Mouse (Mus musculus) hindbrain, postnatal 0 days (tissue): Measurements from ENCODE around the gene Pdia3. TPM values are rescaled to one million over a fixed set of nuclear protein-coding genes. Genes with fewer than 3 reads are reported as not detected.
"Not testable (repeated sequence)": the region's sequence is repeated elsewhere in the genome, so short reads cannot be mapped to it uniquely, and the experiment has no call there.

ENCODE experiments used
- ATAC-seq: fragments of 200-750 bp; cut with Nextera tagmentation; 2 replicates; pipeline ENCODE4 v1.8.0; 2017; ENCODE audit warnings: mild to moderate bottlenecking, moderate TSS enrichment, moderate library complexity
- DNase-seq: peaks from one replicate; pipeline ENCODE4 v3.0.0-alpha.2; 2015; ENCODE audit warnings: low spot score
- H3K27ac ChIP-seq: fragments of 300-500 bp; sonication (generic); 2 replicates; pipeline ENCODE4 v1.5.1; 2014; ENCODE audit warnings: mild to moderate bottlenecking
- H3K27me3 ChIP-seq: fragments of 300-500 bp; sonication (generic); 2 replicates; pipeline ENCODE4 v1.6.1; 2014; ENCODE audit warnings: low read length, mixed read lengths; ENCODE audit not compliant: insufficient read depth
- H3K36me3 ChIP-seq: fragments of 300-500 bp; sonication (generic); 2 replicates; pipeline ENCODE4 v1.6.1; 2014; ENCODE audit warnings: low read length, mixed read lengths; ENCODE audit not compliant: insufficient read depth
- H3K4me1 ChIP-seq: fragments of 300-500 bp; sonication (generic); 2 replicates; pipeline ENCODE4 v1.6.1; 2014; ENCODE audit warnings: antibody characterized with exemption, low read length, mixed read lengths; ENCODE audit not compliant: insufficient read depth
- H3K4me2 ChIP-seq: fragments of 300-500 bp; sonication (generic); 2 replicates; pipeline ENCODE4 v1.6.1; 2014; ENCODE audit warnings: low read depth, mild to moderate bottlenecking, low read length, moderate library complexity, mixed read lengths
- H3K4me3 ChIP-seq: fragments of 300-500 bp; sonication (generic); 2 replicates; pipeline ENCODE4 v1.5.1; 2014; ENCODE audit warnings: low read length
- H3K9ac ChIP-seq: fragments of 300-500 bp; sonication (generic); replicated peaks from 2 replicates; pipeline ENCODE4 v1.6.1; 2014; ENCODE audit warnings: mild to moderate bottlenecking, low read length, moderate library complexity, mixed read lengths
- H3K9me3 ChIP-seq: fragments of 300-500 bp; sonication (generic); 2 replicates; pipeline ENCODE4 v1.6.1; 2016; ENCODE audit warnings: low read length, mixed read lengths
- CTCF ChIP-seq: IDR thresholded peaks from 2 replicates; pipeline ENCODE4 v1.5.1; 2016; ENCODE audit warnings: antibody characterized with exemption, control low read depth, low read depth
- WGBS: fragments of 180-500 bp; shearing (Covaris S2); extraction: QIAGEN DNeasy Blood & Tissue Kit; methylation state at CpG from one replicate; pipeline ENCODE4 v1.1.7; 2014; 5-methylcytosine and 5-hydroxymethylcytosine counted together
- polyA plus RNA-seq: library from polyadenylated mRNA; unstranded; fragments of >200 nt; fragmentation: Nextera tagmentation; extraction: Ambion mirVana; gene quantifications from 2 replicates; pipeline ENCODE4 v1.2.1, GENCODE M21; 2015
- total RNA-seq: library from RNA; depleted of rRNA; stranded (reverse); fragments of >200 nt; gene quantifications from 2 replicates; pipeline ENCODE4 v1.2.3, GENCODE M21; 2014; rRNA removed

Gene Pdia3
- total RNA-seq (47.4 and 56.8 TPM in 2 replicates), polyA plus RNA-seq (291 and 296 TPM in 2 replicates)

DNA sequence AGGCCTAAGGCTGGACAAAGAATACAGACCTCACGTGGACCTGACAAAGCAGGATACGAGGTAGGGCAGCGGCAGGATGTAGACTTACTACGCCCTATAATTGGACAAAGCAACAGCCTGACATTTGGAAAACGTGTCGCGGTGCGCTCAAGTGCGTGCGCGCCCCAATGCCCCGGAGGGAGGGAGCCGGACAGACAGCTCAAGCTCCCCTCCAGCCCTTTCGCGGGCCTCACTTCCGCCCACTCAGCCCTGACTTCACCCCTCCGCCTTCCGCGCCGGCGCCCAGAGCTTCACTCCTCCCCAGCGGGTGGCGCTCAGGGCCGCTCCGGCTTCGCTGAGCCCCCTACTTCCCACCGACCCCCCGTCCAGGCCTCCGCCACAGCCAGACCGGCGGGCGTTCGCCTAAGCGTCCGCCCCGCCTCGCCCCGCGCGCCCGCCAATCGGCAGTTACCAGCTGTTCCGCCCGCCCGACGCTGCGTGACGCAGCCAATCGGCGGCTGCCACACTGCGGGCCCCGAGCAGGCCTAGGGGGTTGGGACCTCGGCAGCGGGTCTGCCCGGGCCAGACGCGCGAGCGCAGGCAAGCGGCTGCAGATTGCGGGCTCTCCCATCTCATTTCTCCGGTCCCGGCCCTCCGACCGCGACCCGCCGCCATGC, at the start of gene Pdia3, which contains the start of gene Catsper2:
Gene Pdia3 (plus strand): TSS at position 389 of the 656 bp plus-strand sequence.
Gene Catsper2 (minus strand): TSS at position 406 of the 656 bp plus-strand sequence.
- peak; percentile 35 for TF ChIP-seq CTCF
- Histone ChIP-seq H3K9me3 (no peaks in the 10 kb centered on the region), H3K36me3 (peaks cover 7% of the 10 kb centered on the region; the same call in 1 of the 2 replicates), H3K4me2 (peak within 1 kb of the TSS; percentile 59), H3K4me1 (peaks cover 11% of the 10 kb centered on the region; the same call in 1 of the 2 replicates), H3K27me3 (no peaks in the 10 kb centered on the region), H3K27ac (peak within 1 kb of the TSS; percentile 92), H3K4me3 (peak within 1 kb of the TSS; percentile 72), H3K9ac (peak within 1 kb of the TSS; percentile 91)
- ATAC-seq (peak; percentile 99), DNase-seq (peak; percentile 98)
- under 1% methylated on average over 67 of the region's 68 CpGs for WGBS

DNA sequence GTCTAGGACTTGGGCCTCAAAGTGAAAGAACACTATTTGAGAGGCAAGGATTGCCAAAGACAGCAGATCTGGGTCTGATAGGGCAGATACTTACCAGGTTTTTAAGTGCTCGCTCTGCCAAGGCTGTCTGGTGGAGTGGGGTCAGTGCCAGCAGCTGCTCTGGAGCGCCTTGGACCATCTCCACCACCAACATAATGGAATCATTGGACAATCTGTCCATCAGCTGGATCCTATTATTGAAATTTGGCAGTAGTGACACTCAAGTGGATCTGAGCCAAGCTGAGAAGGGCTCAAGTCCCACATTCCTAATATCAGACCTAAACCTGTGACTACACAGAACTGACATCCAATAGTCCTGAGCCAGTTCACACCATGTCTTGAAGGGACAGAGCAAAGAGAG, 44.7 kb upstream of the Pdia3 start:
- DNase-seq: peak; percentile 53
- 44% methylated on average over 2 of the region's 2 CpGs for WGBS
- no peak for TF ChIP-seq CTCF

DNA sequence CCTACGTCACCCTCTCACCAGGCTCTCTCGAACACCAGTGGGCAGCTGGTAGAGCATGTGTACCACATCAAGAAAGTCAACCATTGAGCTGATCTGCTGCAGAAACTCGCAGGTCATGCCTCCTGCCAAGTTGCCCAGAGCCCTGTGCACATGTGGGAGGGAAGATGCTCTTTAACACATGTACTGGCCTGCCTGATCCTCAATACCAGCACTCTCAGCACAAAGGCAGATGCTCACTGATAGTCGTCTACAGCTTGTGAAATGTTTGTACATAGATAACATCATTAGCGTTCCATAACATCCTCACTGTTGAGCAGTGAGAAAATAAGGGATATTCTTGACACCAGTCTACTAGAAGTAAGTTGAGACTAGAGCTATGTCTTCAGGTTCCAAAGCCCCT, 42.7 kb upstream of the Pdia3 start:
- ATAC-seq: no peak
- Histone ChIP-seq H3K27me3 (no peaks in the 10 kb centered on the region), H3K9ac (no peak overlapping the region), H3K4me1 (no peaks in the 10 kb centered on the region), H3K27ac (no peak overlapping the region), H3K9me3 (no peaks in the 10 kb centered on the region), H3K36me3 (no peaks in the 10 kb centered on the region), H3K4me3 (no peak overlapping the region), H3K4me2 (no peak overlapping the region)
- no peak for DNase-seq
- 83% methylated on average over 5 of the region's 5 CpGs for WGBS
- no peak for TF ChIP-seq CTCF

More for the DNA sequence above, 44.7 kb upstream of the Pdia3 start:
- no peak overlapping the region for H3K27ac ChIP-seq
- H3K4me1 ChIP-seq: no peaks in the 10 kb centered on the region
- H3K4me2 ChIP-seq: no peak overlapping the region
- H3K36me3 ChIP-seq: no peaks in the 10 kb centered on the region
- H3K9ac ChIP-seq: no peak overlapping the region
- H3K27me3 ChIP-seq: no peaks in the 10 kb centered on the region
- no peak overlapping the region for H3K4me3 ChIP-seq
- no peaks in the 10 kb centered on the region for H3K9me3 ChIP-seq
- ATAC-seq: peak; percentile 43; the same call in 1 of the 2 replicates

DNA sequence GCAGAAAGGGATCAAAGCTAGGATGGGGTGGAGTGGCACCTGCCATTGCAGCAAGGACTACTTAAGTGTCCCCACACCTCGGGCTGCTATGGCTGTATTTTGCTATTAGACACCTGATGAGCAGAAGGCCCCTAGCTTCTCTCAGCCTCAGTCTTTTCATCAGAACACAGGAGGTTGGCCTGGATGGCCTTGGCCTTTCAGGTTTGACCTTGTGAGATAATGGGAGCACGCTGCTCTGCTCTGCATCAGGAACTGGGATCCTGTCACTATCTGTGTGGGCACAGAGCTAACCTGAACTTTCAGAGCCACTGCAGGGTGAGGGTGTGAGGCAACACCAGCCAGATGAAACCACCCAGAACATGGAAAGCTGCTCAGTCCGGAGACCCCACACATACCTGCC, 41.3 kb upstream of the Pdia3 start:
- WGBS: 77% methylated on average over 3 of the region's 3 CpGs
- DNase-seq (no peak), ATAC-seq (no peak)
- Histone ChIP-seq H3K9ac (no peak overlapping the region), H3K4me3 (no peak overlapping the region), H3K4me2 (no peak overlapping the region), H3K9me3 (no peaks in the 10 kb centered on the region), H3K4me1 (no peaks in the 10 kb centered on the region), H3K36me3 (no peaks in the 10 kb centered on the region), H3K27me3 (no peaks in the 10 kb centered on the region), H3K27ac (no peak overlapping the region)
- no peak for TF ChIP-seq CTCF

DNA sequence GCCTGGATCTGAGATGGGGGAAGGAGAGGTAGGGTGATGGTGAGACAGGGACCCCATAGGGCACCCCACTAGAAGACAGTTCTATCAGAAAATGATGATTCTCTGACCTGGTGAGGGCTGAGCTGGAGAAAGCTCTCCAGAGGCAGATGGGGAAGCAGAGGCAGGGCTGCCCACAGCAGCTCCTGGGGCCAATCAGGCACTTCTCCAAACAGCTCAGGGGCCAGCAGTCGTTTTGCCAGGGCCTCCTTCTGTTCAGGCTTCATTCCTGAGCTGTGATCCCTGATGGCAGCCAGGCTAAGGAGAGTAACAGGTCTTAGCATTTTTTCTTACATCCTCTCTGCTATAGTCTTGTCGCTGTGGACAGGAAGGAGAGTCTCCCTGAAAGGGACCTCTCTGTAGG, 38.8 kb upstream of the Pdia3 start:
- Histone ChIP-seq H3K9me3 (no peaks in the 10 kb centered on the region), H3K27ac (no peak overlapping the region), H3K36me3 (no peaks in the 10 kb centered on the region), H3K4me1 (no peaks in the 10 kb centered on the region), H3K4me3 (no peak overlapping the region), H3K27me3 (no peaks in the 10 kb centered on the region), H3K9ac (no peak overlapping the region), H3K4me2 (no peak overlapping the region)
- no peak for TF ChIP-seq CTCF
- DNase-seq (no peak), ATAC-seq (no peak)
- WGBS: 60% methylated on average over 2 of the region's 2 CpGs

DNA sequence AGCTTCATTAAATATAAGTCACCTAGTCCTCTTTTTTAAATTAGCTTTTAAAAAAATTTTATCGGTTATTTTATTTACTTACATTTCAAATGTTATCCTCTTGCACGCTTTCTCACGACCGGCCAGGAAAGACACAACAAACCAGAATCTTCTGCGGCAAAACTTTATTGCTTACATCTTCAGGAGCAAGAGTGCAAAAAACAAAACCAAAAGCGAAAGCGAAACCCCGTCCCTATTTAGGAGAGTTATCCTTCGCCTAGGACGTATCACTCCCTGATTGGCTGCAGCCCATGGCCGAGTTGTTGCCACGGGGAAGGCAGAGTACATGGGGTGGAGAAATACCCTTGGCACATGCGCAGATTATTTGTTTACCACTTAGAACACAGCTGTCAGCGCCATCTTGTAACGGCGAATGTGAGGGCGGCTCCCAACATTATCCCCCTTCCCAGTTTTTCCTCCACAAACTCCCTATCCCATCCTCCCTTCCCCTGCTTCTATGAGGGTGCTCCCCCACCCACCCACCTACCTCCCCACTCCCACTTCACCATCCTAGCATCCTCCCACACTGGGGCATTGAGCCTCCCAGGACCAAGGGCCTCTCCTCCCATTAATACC, 26.5 kb upstream of the Pdia3 start, which contains the start of gene Strc:
Gene Strc (minus strand): TSS at position 208 of the 615 bp plus-strand sequence.
- H3K27ac ChIP-seq, H3K27me3 ChIP-seq, H3K9me3 ChIP-seq, H3K4me3 ChIP-seq, ATAC-seq, H3K4me1 ChIP-seq, H3K9ac ChIP-seq, DNase-seq, H3K36me3 ChIP-seq, H3K4me2 ChIP-seq: not testable (repeated sequence)
- 95% methylated on average over 14 of the region's 17 CpGs for WGBS

DNA sequence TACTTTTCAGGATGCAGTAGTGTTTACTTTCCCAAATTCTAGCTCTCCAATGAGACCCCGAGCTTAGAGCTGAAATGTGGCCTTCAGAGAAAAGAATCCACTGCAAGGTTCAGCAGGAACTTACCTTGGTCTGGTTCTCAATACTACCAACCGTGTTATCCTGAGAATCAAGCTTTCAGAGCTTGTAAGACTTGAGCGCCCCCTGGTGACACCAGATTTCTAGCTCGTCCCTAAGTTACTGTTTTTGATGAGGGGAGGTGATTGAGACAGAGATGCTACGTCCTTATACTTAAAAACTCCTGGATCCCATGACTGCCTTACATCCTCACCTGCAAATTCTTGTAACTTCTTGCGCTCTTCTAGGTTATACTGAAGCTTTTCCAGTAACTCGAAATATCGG, 17.0 kb upstream of the Pdia3 start:
- H3K27ac ChIP-seq: no peak overlapping the region
- H3K4me2 ChIP-seq: no peak overlapping the region
- H3K27me3 ChIP-seq: no peaks in the 10 kb centered on the region
- WGBS: 13% methylated on average over 8 of the region's 8 CpGs
- no peaks in the 10 kb centered on the region for H3K36me3 ChIP-seq
- no peaks in the 10 kb centered on the region for H3K9me3 ChIP-seq
- DNase-seq (peak; percentile 95), ATAC-seq (no peak)
- H3K9ac ChIP-seq: no peak overlapping the region
- no peak overlapping the region for H3K4me3 ChIP-seq
- H3K4me1 ChIP-seq: no peaks in the 10 kb centered on the region
- TF ChIP-seq CTCF: peak; percentile 85
